Mouse (Mus musculus): ENCODE measurements around the gene Pagr1a. TPM values are rescaled to one million over a fixed set of nuclear protein-coding genes. Genes with fewer than 3 reads are reported as not detected.

Pagr1a gene
- 1.5 TPM in 1 of 2 replicates, not detected in the other for polyA plus RNA-seq (2012; rRNA removed; ENCODE audit: low replicate concordance)

GRCm38 (mm10) chr7:127016971-127017949, at the start of gene Pagr1a:
Gene Pagr1a, minus strand, starts transcription at chr7:127017352.

GRCm38 (mm10) chr7:127041851-127042672, 24.9 kb upstream of the Pagr1a start, which contains the start of gene Kif22:
Gene Kif22, minus strand, starts transcription at chr7:127042471.

GRCm38 (mm10) chr7:127026984-127027726, 10.0 kb upstream of the Pagr1a start, which contains the start of gene Maz:
Gene Maz, minus strand, starts transcription at chr7:127027037.

GRCm38 (mm10) chr7:127020901-127021562, 3.9 kb upstream of the Pagr1a start, which contains the start of the genes Gm42742 and Prrt2:
Gene Gm42742, minus strand, starts transcription at chr7:127021097.
Gene Prrt2, minus strand, starts transcription at chr7:127021211.

GRCm38 (mm10) chr7:127016481-127016485, 869 bp downstream of the Pagr1a start, which contains the start of gene Pagr1b:
Gene Pagr1b, minus strand, starts transcription at chr7:127016484.

GRCm38 (mm10) chr7:127014320-127014719, 2.8 kb downstream of the Pagr1a start, which contains the start of gene Mvp:
Gene Mvp, minus strand, starts transcription at chr7:127014621.

GRCm38 (mm10) chr7:126975950-126976866, 40.9 kb downstream of the Pagr1a start, which contains the start of gene Cdiptos:
Gene Cdiptos, minus strand, starts transcription at chr7:126976098.

GRCm38 (mm10) chr7:126975893-126975949, 41.4 kb downstream of the Pagr1a start, which contains the start of gene Cdipt:
Gene Cdipt, plus strand, starts transcription at chr7:126975914.

Other genes starting within 250 kb of the Pagr1a start
- 262 and 424 TPM in 2 replicates for gene Ypel3, start 240.4 kb downstream of the Pagr1a start, polyA plus RNA-seq (2012; rRNA removed; ENCODE audit: low replicate concordance)
- gene Tbx6, start 235.9 kb downstream of the Pagr1a start, polyA plus RNA-seq (2012; rRNA removed; ENCODE audit: low replicate concordance), result 2.1 and 3.5 TPM in 2 replicates
- gene Ppp4c, start 224.9 kb downstream of the Pagr1a start, polyA plus RNA-seq (2012; rRNA removed; ENCODE audit: low replicate concordance), result 89.9 and 160 TPM in 2 replicates
- gene Fam57b, start 219.7 kb downstream of the Pagr1a start, polyA plus RNA-seq (2012; rRNA removed; ENCODE audit: low replicate concordance), result 5.2 TPM in 2 replicates
- not detected in 2 replicates for gene 4930451I11Rik, start 185.7 kb downstream of the Pagr1a start, polyA plus RNA-seq (2012; rRNA removed; ENCODE audit: low replicate concordance)
- 0.76 TPM in 1 of 2 replicates, not detected in the other for gene Doc2a, start 169.9 kb downstream of the Pagr1a start, polyA plus RNA-seq (2012; rRNA removed; ENCODE audit: low replicate concordance)
- gene Hirip3, start 155.4 kb downstream of the Pagr1a start, polyA plus RNA-seq (2012; rRNA removed; ENCODE audit: low replicate concordance), result 2.7 and 5.0 TPM in 2 replicates
- gene Ino80e, start 155.0 kb downstream of the Pagr1a start, polyA plus RNA-seq (2012; rRNA removed; ENCODE audit: low replicate concordance), result 44.3 and 46.4 TPM in 2 replicates
- gene Taok2, start 132.6 kb downstream of the Pagr1a start, polyA plus RNA-seq (2012; rRNA removed; ENCODE audit: low replicate concordance), result 70.4 and 83.1 TPM in 2 replicates
- gene Tmem219, start 94.4 kb downstream of the Pagr1a start, polyA plus RNA-seq (2012; rRNA removed; ENCODE audit: low replicate concordance), result 203 and 206 TPM in 2 replicates
- 13.9 and 20.5 TPM in 2 replicates for gene Kctd13, start 88.5 kb downstream of the Pagr1a start, polyA plus RNA-seq (2012; rRNA removed; ENCODE audit: low replicate concordance)
- 0.30 and 0.55 TPM in 2 replicates for gene Asphd1, start 67.8 kb downstream of the Pagr1a start, polyA plus RNA-seq (2012; rRNA removed; ENCODE audit: low replicate concordance)
- gene Sez6l2, start 66.8 kb downstream of the Pagr1a start, polyA plus RNA-seq (2012; rRNA removed; ENCODE audit: low replicate concordance), result 1.6 and 2.2 TPM in 2 replicates
- gene Cdipt, start 41.4 kb downstream of the Pagr1a start, polyA plus RNA-seq (2012; rRNA removed; ENCODE audit: low replicate concordance), result 215 and 466 TPM in 2 replicates
- 0.09 and 0.42 TPM in 2 replicates for gene Cdiptos, start 41.3 kb downstream of the Pagr1a start, polyA plus RNA-seq (2012; rRNA removed; ENCODE audit: low replicate concordance)
- gene Mvp, start 2.7 kb downstream of the Pagr1a start, polyA plus RNA-seq (2012; rRNA removed; ENCODE audit: low replicate concordance), result 193 and 250 TPM in 2 replicates
- 2.4 TPM in 1 of 2 replicates, not detected in the other for gene Pagr1b, start 868 bp downstream of the Pagr1a start, polyA plus RNA-seq (2012; rRNA removed; ENCODE audit: low replicate concordance)
- 19.5 and 23.9 TPM in 2 replicates for gene Gm42742, start 3.7 kb upstream of the Pagr1a start, polyA plus RNA-seq (2012; rRNA removed; ENCODE audit: low replicate concordance)
- 4.2 and 5.7 TPM in 2 replicates for gene Prrt2, start 3.9 kb upstream of the Pagr1a start, polyA plus RNA-seq (2012; rRNA removed; ENCODE audit: low replicate concordance)
- gene Maz, start 9.7 kb upstream of the Pagr1a start, polyA plus RNA-seq (2012; rRNA removed; ENCODE audit: low replicate concordance), result 288 and 667 TPM in 2 replicates
- 3.9 and 4.4 TPM in 2 replicates for gene Kif22, start 25.1 kb upstream of the Pagr1a start, polyA plus RNA-seq (2012; rRNA removed; ENCODE audit: low replicate concordance)
- 1,613 and 5,119 TPM in 2 replicates for gene Zg16, start 70.0 kb upstream of the Pagr1a start, polyA plus RNA-seq (2012; rRNA removed; ENCODE audit: low replicate concordance)
- 24.0 and 31.4 TPM in 2 replicates for gene AI467606, start 74.0 kb upstream of the Pagr1a start, polyA plus RNA-seq (2012; rRNA removed; ENCODE audit: low replicate concordance)
- gene Qprt, start 104.9 kb upstream of the Pagr1a start, polyA plus RNA-seq (2012; rRNA removed; ENCODE audit: low replicate concordance), result 0.43 and 0.95 TPM in 2 replicates
- 2.0 and 2.7 TPM in 2 replicates for gene Spn, start 120.5 kb upstream of the Pagr1a start, polyA plus RNA-seq (2012; rRNA removed; ENCODE audit: low replicate concordance)
- 10.0 and 13.1 TPM in 2 replicates for gene Cd2bp2, start 178.7 kb upstream of the Pagr1a start, polyA plus RNA-seq (2012; rRNA removed; ENCODE audit: low replicate concordance)
- gene Tbc1d10b, start 191.1 kb upstream of the Pagr1a start, polyA plus RNA-seq (2012; rRNA removed; ENCODE audit: low replicate concordance), result 29.8 and 44.7 TPM in 2 replicates
- gene Mylpf, start 191.5 kb upstream of the Pagr1a start, polyA plus RNA-seq (2012; rRNA removed; ENCODE audit: low replicate concordance), result 0.38 TPM in 1 of 2 replicates, not detected in the other
- 6.9 and 8.4 TPM in 2 replicates for gene Zfp553, start 215.7 kb upstream of the Pagr1a start, polyA plus RNA-seq (2012; rRNA removed; ENCODE audit: low replicate concordance)
- 14.1 and 28.9 TPM in 2 replicates for gene Sept1, start 215.8 kb upstream of the Pagr1a start, polyA plus RNA-seq (2012; rRNA removed; ENCODE audit: low replicate concordance)
- 76.9 and 173 TPM in 2 replicates for gene Zfp771, start 226.9 kb upstream of the Pagr1a start, polyA plus RNA-seq (2012; rRNA removed; ENCODE audit: low replicate concordance)
- gene Dctpp1, start 243.4 kb upstream of the Pagr1a start, polyA plus RNA-seq (2012; rRNA removed; ENCODE audit: low replicate concordance), result 74.2 and 77.1 TPM in 2 replicates